Mouse (Mus musculus) liver, postnatal 0 days (tissue): Measurements from ENCODE around the gene Slc9b1.

ENCODE experiments used
- CTCF ChIP-seq: sonication (generic); IDR thresholded peaks from 2 replicates; pipeline ENCODE4 v1.5.1; 2016; ENCODE audit warnings: antibody characterized with exemption, low read depth
- EP300 ChIP-seq: IDR thresholded peaks from 2 replicates; pipeline ENCODE4 v1.6.1; 2016; ENCODE audit warnings: antibody characterized with exemption, low read depth, mild to moderate bottlenecking

DNA sequence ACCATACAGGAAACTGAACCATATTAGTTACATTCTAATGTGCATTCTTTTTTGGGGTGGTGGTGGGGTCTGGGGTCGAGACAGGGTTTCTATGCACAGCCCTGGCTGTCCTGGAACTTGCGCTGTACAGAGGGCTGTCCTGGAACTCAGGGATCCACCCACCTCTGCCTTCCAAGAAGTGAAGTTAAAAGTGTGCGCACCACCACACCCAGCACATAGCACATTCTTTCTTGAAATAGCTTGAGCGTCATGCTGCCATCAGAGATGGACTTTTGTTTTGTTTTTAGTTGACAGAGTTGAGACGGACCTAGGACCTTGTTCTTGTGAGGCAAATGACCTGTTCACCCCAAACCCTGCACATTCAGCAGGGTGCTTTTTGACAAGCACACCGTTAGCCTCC lies 20.7 kb upstream of the Slc9b1 start:
- TF ChIP-seq EP300 (no peak), CTCF (no peak)
